Mouse (Mus musculus): ENCODE measurements around the gene Cyp3a13. TPM values are rescaled to one million over a fixed set of nuclear protein-coding genes. Genes with fewer than 3 reads are reported as not detected.
"Not testable (repeated sequence)": the region's sequence is repeated elsewhere in the genome, so short reads cannot be mapped to it uniquely, and the experiment has no call there.

Cyp3a13 gene
- polyA plus RNA-seq (2016; fragmentation: Nextera tagmentation; extraction: Ambion mirVana): not detected in 2 replicates

DNA sequence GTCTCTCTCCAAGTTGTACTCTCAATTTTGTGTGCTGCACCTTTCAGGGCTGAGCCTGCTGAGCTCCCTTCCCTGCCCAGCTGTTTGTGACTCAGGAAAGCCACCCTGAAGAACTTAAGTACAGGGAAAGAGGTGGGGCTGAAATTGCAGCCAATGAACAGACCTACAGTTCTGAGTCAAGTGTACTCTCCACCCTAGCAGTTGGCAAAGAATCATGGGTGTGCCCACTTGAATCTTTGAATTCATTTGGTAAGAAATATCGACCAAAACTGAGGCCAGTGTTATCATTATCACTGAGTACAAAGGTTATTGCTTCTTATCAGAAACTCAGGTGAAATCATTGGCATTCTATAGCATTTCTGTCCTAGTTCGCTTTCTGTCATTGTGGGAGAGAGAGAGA is at the start of gene Cyp3a13:
Gene Cyp3a13, minus strand, starts transcription at position 88 of the 400 bp plus-strand sequence.
- DNase-seq (ENCODE audit: low spot score): no peak
- H3K4me3 ChIP-seq: no peak within 1 kb of the TSS
- H3K9me3 ChIP-seq (replicated peaks): no peaks in the 10 kb centered on the region
- H3K36me3 ChIP-seq: no peaks in the 10 kb centered on the region
- no peaks in the 10 kb centered on the region for H3K4me1 ChIP-seq
- WGBS: 57% methylated on average over 2 of the region's 2 CpGs
- H3K27ac ChIP-seq: no peak within 1 kb of the TSS
- H3K27me3 ChIP-seq (ENCODE audit: low read depth, poor library complexity, severe bottlenecking): no peaks in the 10 kb centered on the region

DNA sequence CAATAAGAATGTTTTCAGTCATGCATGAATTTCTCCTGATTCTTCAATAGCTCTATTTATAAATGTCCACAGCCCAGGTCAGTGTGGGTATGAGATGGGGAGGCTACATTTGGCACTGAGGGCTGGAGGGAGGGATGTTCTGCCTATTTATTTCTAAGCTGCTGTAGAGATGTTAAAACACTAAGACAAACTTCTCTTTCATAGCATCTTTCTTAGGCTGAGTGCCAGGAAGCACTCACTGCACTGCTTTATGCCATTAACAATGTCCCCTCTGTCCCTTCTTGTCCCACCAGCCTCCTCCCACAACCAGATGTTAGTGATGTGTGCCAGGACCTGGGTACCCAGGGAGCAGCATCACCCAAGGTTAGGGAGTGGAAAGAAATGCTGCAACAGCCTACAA is 45.1 kb upstream of the Cyp3a13 start:
- H3K27me3 ChIP-seq (ENCODE audit: low read depth, poor library complexity, severe bottlenecking): no peaks in the 10 kb centered on the region
- H3K4me3 ChIP-seq: no peak overlapping the region
- no peak overlapping the region for H3K27ac ChIP-seq
- H3K36me3 ChIP-seq: no peaks in the 10 kb centered on the region
- no peaks in the 10 kb centered on the region for H3K9me3 ChIP-seq (replicated peaks)
- H3K4me1 ChIP-seq: no peaks in the 10 kb centered on the region
- DNase-seq (ENCODE audit: low spot score): no peak

DNA sequence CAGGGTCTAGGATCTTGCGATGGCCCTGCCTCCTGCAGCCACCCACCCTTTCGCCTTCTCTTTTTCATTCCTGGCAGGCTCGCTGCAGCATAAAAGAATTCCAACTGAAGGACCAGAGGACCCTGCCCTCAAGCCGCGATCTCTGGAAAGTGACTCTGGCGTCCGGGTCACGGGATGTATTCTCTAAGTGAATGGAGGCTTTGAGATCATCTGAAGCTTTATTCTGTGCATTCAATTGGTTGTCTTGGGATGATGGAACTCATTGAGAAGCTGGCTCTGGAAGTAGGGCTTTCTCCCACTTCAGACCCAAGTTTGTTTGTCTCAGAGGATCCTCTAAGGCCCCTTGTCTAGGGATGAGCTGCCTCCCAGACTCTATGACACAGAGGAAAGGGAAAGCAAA is 41.5 kb upstream of the Cyp3a13 start, which contains the start of gene Gjc3:
Gene Gjc3, minus strand, starts transcription at position 154 of the 400 bp plus-strand sequence.
- Histone ChIP-seq H3K36me3 (no peaks in the 10 kb centered on the region), H3K4me1 (no peaks in the 10 kb centered on the region), H3K27ac (no peak within 1 kb of the TSS), H3K27me3 (ENCODE audit: low read depth, poor library complexity, severe bottlenecking) (no peaks in the 10 kb centered on the region), H3K9me3 (replicated peaks) (no peaks in the 10 kb centered on the region), H3K4me3 (no peak within 1 kb of the TSS)
- no peak for DNase-seq (ENCODE audit: low spot score)
- WGBS: 89% methylated on average over 8 of the region's 8 CpGs

DNA sequence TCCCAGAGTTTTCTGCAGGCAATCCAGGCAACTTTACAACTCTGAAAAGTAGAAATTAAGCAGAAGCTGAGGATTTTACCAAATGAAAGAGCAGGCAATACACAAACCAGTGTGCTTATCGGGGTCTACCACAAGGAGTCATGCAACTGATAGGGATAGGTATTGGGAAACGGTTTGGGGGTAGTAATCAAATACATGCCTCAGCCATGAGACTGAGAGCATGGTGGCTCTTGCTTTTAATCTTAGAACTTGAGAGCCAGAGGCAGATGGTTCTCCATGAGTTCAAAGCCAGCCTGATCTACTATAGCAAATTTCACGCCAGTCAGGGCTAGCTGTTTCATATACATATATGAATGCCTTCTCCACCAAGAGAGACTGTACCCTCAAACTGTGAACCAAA is 35.0 kb upstream of the Cyp3a13 start:
- no peaks in the 10 kb centered on the region for H3K27me3 ChIP-seq (ENCODE audit: low read depth, poor library complexity, severe bottlenecking)
- 92% methylated on average over 3 of the region's 3 CpGs for WGBS
- DNase-seq (ENCODE audit: low spot score): no peak
- no peaks in the 10 kb centered on the region for H3K9me3 ChIP-seq (replicated peaks)
- no peaks in the 10 kb centered on the region for H3K36me3 ChIP-seq
- H3K4me3 ChIP-seq: no peak overlapping the region
- no peak overlapping the region for H3K27ac ChIP-seq
- no peaks in the 10 kb centered on the region for H3K4me1 ChIP-seq

DNA sequence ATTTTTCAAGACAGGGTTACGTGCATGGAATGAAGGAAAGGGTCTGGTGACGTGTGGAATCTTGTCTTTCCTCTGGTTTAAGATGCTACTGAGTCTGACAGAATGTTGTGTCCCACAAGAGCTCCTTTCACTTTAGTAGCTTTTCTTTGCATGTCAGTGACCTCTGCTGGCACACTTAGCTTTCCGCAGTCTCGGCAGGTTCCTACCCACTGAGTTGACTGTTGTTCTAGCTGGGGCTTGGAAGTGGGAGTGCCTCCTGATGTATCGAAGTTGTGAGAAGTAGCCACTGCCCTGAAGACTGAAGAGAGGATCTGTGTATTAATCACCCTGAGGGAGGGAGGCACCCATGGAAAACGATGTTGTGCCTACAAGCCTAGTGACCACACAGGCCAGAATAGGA is 29.8 kb upstream of the Cyp3a13 start:
- no peak overlapping the region for H3K4me3 ChIP-seq
- no peaks in the 10 kb centered on the region for H3K27me3 ChIP-seq (ENCODE audit: low read depth, poor library complexity, severe bottlenecking)
- H3K36me3 ChIP-seq: no peaks in the 10 kb centered on the region
- DNase-seq (ENCODE audit: low spot score): no peak
- no peaks in the 10 kb centered on the region for H3K4me1 ChIP-seq
- H3K9me3 ChIP-seq (replicated peaks): no peaks in the 10 kb centered on the region
- WGBS: 53% methylated on average over 6 of the region's 6 CpGs
- H3K27ac ChIP-seq: no peak overlapping the region

DNA sequence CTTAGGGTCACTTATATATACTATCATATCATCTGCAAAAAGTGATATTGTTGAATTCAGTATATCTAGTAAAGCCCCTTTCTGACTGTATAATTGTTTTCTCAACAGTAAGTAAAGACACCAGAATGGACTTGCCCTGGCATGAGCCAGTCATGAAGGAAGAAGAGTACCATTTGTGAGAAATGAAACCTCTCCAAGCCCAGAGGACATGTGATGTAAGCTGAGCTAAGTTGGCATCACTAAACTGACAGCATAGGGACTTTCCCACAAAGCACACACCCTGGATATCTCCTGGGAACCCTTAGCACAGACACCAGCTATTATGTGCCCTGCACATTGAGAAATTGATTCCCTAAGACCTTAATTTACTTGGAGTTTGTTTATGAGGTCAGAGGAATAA is 25.9 kb upstream of the Cyp3a13 start:
- no peak for DNase-seq (ENCODE audit: low spot score)
- no peaks in the 10 kb centered on the region for H3K4me1 ChIP-seq
- no peaks in the 10 kb centered on the region for H3K9me3 ChIP-seq (replicated peaks)
- no peaks in the 10 kb centered on the region for H3K27me3 ChIP-seq (ENCODE audit: low read depth, poor library complexity, severe bottlenecking)
- no peaks in the 10 kb centered on the region for H3K36me3 ChIP-seq
- H3K4me3 ChIP-seq: no peak overlapping the region
- no peak overlapping the region for H3K27ac ChIP-seq

DNA sequence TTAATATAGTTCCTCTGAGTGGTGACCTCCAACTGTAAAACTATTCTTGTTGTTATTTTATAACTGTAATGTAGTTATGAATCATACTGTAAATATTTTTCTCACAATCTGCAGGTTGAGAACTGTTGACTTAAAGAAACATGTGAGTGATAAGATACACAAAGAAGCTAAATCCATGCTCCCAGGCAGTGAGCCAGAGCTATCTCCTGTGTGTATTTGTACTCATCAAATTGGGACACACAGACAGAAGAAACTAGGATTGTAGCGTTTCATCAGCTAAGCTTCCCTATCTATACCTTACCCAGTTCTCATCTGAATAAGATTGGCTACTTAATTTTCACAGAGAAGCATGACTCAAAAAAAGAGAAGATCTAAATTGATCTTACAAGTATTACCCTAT is 21.7 kb upstream of the Cyp3a13 start:
- Histone ChIP-seq H3K9me3 (replicated peaks) (no peaks in the 10 kb centered on the region), H3K4me3 (no peak overlapping the region), H3K36me3 (no peaks in the 10 kb centered on the region), H3K4me1 (no peaks in the 10 kb centered on the region), H3K27ac (no peak overlapping the region), H3K27me3 (ENCODE audit: low read depth, poor library complexity, severe bottlenecking) (no peaks in the 10 kb centered on the region)
- no peak for DNase-seq (ENCODE audit: low spot score)
- WGBS: 68% methylated on average over 1 of the region's 1 CpGs

DNA sequence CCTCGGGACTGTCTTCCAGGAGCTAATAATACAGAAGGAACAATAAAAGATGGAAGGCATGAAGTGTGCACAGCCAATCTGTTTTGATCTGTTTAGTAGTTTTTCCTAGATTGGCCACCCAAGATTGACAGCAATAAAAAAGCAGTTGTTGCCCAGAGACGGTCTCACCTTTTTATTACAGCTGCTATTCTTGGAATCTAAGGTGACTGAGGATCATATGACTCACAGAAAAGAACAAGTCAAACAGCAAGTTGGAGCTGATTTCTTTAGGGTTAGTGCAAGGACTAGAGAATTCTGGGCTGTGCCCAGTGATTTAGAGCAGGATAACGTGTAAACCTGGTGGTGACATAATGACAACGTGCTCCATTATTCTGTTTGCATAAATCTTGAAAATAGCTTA is 19.5 kb upstream of the Cyp3a13 start:
- no peak overlapping the region for H3K27ac ChIP-seq
- H3K27me3 ChIP-seq (ENCODE audit: low read depth, poor library complexity, severe bottlenecking): no peaks in the 10 kb centered on the region
- no peaks in the 10 kb centered on the region for H3K36me3 ChIP-seq
- WGBS: 75% methylated on average over 4 of the region's 4 CpGs
- H3K4me3 ChIP-seq: no peak overlapping the region
- no peaks in the 10 kb centered on the region for H3K9me3 ChIP-seq (replicated peaks)
- no peak for DNase-seq (ENCODE audit: low spot score)
- H3K4me1 ChIP-seq: no peaks in the 10 kb centered on the region

DNA sequence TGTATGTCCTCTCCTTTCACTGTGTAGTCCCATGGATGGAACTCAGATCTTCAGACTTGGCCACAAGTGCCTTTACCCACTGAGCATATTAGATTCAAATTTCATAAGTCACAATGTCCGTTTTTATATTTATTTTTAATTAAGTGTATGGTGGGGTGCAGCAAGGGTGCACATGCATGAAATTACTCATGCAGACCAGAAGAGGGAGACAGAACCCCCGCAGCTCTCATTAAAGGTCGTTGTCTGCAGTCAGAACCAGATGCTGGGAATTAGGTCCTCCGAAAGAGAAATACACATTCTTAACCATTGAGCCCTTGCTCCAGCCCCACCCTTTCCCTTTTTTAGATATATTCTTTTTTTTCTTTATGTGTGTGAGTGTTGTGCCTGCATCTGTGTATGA is 15.8 kb upstream of the Cyp3a13 start:
- WGBS: 70% methylated on average over 4 of the region's 4 CpGs
- DNase-seq (ENCODE audit: low spot score): no peak
- Histone ChIP-seq H3K9me3 (replicated peaks) (no peaks in the 10 kb centered on the region), H3K4me1 (no peaks in the 10 kb centered on the region), H3K4me3 (no peak overlapping the region), H3K36me3 (no peaks in the 10 kb centered on the region), H3K27ac (no peak overlapping the region), H3K27me3 (ENCODE audit: low read depth, poor library complexity, severe bottlenecking) (no peaks in the 10 kb centered on the region)

DNA sequence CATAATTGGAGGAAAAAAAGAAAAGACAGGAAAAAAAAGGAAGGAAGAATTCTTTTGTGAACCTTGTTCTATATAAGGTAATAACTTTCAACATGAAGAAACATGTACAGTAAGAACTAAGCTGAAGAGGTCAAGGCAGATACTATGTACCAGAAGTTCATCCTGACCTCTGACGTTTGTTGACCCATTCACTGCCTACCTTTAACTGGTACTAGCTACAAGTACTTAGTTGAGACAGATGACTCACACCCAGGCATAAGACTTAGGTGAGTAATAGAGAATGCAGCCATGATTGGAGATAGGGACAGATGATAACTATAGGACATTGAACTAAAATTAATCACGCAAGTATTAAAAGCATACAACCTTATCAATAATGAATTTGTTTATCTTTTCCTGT is 15.1 kb upstream of the Cyp3a13 start:
- Histone ChIP-seq H3K36me3 (no peaks in the 10 kb centered on the region), H3K27me3 (ENCODE audit: low read depth, poor library complexity, severe bottlenecking) (no peaks in the 10 kb centered on the region), H3K4me3 (no peak overlapping the region), H3K27ac (no peak overlapping the region), H3K4me1 (no peaks in the 10 kb centered on the region), H3K9me3 (replicated peaks) (no peaks in the 10 kb centered on the region)
- WGBS: 88% methylated on average over 2 of the region's 2 CpGs
- no peak for DNase-seq (ENCODE audit: low spot score)

DNA sequence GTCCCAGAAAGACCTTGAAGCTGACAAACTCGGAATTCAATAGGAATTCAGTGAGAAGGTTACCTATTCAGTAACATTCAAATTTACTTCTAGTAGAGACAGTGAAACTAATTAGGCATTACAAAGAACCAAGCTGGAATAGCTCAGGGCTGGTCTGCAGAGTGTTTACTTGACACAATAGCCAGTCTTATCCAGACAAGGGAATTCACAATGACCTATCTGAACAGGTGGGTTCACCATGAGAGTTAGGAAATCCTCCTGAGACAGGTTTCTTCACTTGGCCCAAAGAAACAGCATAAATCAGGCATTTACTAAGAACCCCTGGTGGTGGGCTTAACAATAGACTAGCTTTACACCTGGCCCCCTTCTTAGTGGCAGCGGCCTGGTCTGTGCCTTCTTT is 12.5 kb upstream of the Cyp3a13 start:
- not testable (repeated sequence) for H3K4me1 ChIP-seq; H3K36me3 ChIP-seq; H3K27ac ChIP-seq; H3K27me3 ChIP-seq (ENCODE audit: low read depth, poor library complexity, severe bottlenecking); H3K9me3 ChIP-seq (replicated peaks); H3K4me3 ChIP-seq; DNase-seq (ENCODE audit: low spot score)
- WGBS: 79% methylated on average over 2 of the region's 2 CpGs

DNA sequence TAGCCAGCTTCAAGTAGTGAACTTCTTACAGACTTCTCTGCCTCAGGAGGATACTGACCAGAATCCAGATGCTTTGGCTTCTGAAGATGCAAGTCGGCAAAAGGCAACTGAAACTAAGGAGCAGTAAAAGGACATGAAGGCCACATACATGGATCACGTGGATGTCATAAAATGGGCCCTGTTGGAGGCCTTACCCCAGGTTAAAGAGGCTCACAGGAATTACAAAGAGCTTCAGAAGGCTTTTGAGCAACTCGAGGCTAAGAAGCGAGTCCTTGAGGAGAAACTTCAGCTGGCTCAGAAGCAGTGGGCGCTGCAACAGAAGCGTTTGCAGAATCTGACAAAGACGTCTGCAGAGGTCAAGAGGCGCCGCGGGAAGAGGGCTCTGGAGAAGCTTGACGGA is 7.0 kb upstream of the Cyp3a13 start:
- no peaks in the 10 kb centered on the region for H3K36me3 ChIP-seq
- no peak overlapping the region for H3K27ac ChIP-seq
- no peak overlapping the region for H3K4me3 ChIP-seq
- H3K9me3 ChIP-seq (replicated peaks): no peaks in the 10 kb centered on the region
- no peak for DNase-seq (ENCODE audit: low spot score)
- 84% methylated on average over 11 of the region's 11 CpGs for WGBS
- H3K27me3 ChIP-seq (ENCODE audit: low read depth, poor library complexity, severe bottlenecking): no peaks in the 10 kb centered on the region
- H3K4me1 ChIP-seq: no peaks in the 10 kb centered on the region

DNA sequence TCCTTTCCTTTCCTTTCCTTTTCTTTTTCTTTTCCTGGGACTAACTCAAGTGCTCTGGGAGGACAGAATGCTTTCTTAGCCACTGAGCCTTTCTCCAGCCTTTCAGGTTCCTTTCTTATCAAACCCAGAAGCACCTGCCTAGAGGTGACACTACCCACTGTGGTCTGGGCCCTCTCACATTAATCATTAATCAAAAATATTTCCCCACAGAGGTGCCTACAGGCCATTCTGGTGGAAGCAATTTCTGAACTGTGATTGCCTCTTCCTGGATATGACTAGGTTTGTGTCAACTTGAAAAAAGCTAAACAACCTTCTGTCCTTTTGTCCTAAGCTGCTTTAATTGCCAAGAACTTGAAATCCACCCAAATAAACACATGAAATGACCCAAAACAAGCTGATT is 752 bp upstream of the Cyp3a13 start:
- Histone ChIP-seq H3K4me3 (no peak overlapping the region), H3K27me3 (ENCODE audit: low read depth, poor library complexity, severe bottlenecking) (no peaks in the 10 kb centered on the region), H3K36me3 (no peaks in the 10 kb centered on the region), H3K9me3 (replicated peaks) (no peaks in the 10 kb centered on the region), H3K4me1 (no peaks in the 10 kb centered on the region), H3K27ac (no peak overlapping the region)
- DNase-seq (ENCODE audit: low spot score): no peak

DNA sequence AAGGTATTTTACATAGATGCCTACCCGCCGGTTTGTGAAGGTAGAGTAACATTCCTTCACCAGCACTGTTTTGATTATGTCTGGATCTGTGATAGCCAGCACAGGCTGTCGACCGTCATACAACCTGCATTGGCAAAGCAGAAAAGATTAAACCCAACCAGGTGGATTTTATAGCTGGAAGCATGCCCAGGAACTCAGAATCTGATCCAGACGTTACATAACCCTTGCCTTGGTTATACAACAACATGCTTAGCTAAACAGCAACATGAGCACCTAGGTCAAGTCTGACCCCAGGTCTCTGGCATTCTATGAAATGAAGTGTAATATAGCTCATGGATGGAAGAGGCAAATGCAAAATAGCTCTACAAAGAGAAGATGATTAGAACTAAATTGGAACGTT is 5.9 kb downstream of the Cyp3a13 start:
- Histone ChIP-seq H3K27me3 (ENCODE audit: low read depth, poor library complexity, severe bottlenecking) (no peaks in the 10 kb centered on the region), H3K4me3 (no peak overlapping the region), H3K27ac (no peak overlapping the region), H3K9me3 (replicated peaks) (no peaks in the 10 kb centered on the region), H3K36me3 (no peaks in the 10 kb centered on the region), H3K4me1 (no peaks in the 10 kb centered on the region)
- 84% methylated on average over 6 of the region's 6 CpGs for WGBS
- no peak for DNase-seq (ENCODE audit: low spot score)
